Comparison of ENCODE assay signal across 19 mouse cellular contexts in the genomic region with DNA sequence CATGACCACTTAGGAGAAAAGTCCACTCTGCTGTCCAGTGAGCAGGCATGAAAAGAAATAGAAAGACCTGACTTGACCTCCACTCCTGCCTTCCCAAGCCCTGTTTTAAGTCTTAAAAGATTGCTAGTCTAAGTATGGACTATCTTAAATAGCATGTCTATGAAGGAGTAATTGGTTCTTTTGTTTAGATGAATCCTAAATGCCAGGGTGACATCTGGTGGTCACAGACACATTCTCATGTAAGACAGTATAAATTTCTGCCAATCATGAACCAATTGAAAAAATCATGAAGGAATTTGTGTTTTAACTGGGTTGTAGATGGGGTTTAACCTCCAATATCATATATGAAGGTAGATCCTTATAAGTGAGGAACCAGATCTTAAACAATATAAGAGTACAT. TPM values are rescaled to one million over a fixed set of nuclear protein-coding genes. Genes with fewer than 3 reads are reported as not detected.
A peak's percentile ranks its signal among the peaks of the same experiment; 100 is the strongest.
DNase-seq lines count a peak whose midpoint lies in the region; ATAC-seq and TF ChIP-seq lines count a peak whose summit lies in the region.
"Had no signal": no experiment of that assay in that cellular context is flagged by ENCODE, and none has a peak within 500 bp of the region (broad histone marks: within the 10 kb centered on the region; RNA-seq: fewer than 3 reads in every experiment).

No protein-coding gene starts in this region.

- no peak overlapping the region for H3K9ac ChIP-seq in forebrain, postnatal 0 days
- no peak overlapping the region for H3K9ac ChIP-seq in forebrain, embryonic 12.5 days
- H3K9ac ChIP-seq in midbrain, embryonic 15.5 days, result no peak overlapping the region
- H3K9ac ChIP-seq: heart, embryonic 12.5 days; limb, embryonic 12.5 days had no signal

- DNase-seq in forebrain, postnatal 0 days, result peak; percentile 56
- peak; percentile 28 for DNase-seq in kidney, postnatal 10 days
- DNase-seq in kidney, adult 18-20 months, result no peak
- DNase-seq in midbrain, embryonic 10.5 days (ENCODE audit: low spot score), result no peak
- DNase-seq in retina, postnatal 1 day, result peak; percentile 38
- DNase-seq in urinary bladder, postnatal 25 days (ENCODE audit: low spot score), result no peak
- DNase-seq: adrenal gland, postnatal 10 days; cerebellum, adult 9-11 months; gastrocnemius, postnatal 36 days; layer of hippocampus, postnatal 36 days had no signal

- no peaks in the 10 kb centered on the region for H3K27me3 ChIP-seq in forebrain, postnatal 0 days (ENCODE audit: insufficient read depth, low read length)
- H3K27me3 ChIP-seq in forebrain, embryonic 12.5 days, result no peaks in the 10 kb centered on the region
- H3K27me3 ChIP-seq in midbrain, embryonic 15.5 days (replicated peaks), result no peaks in the 10 kb centered on the region
- no peaks in the 10 kb centered on the region for H3K27me3 ChIP-seq in midbrain, embryonic 10.5 days (ENCODE audit: low read depth, poor library complexity, severe bottlenecking)
- H3K27me3 ChIP-seq: heart, embryonic 12.5 days; limb, embryonic 12.5 days had no signal

- no peaks in the 10 kb centered on the region for H3K9me3 ChIP-seq in forebrain, postnatal 0 days (ENCODE audit: low read length)
- H3K9me3 ChIP-seq in forebrain, embryonic 12.5 days, result no peaks in the 10 kb centered on the region
- H3K9me3 ChIP-seq in midbrain, embryonic 15.5 days, result no peaks in the 10 kb centered on the region
- no peaks in the 10 kb centered on the region for H3K9me3 ChIP-seq in midbrain, embryonic 10.5 days (replicated peaks)
- H3K9me3 ChIP-seq: heart, embryonic 12.5 days; limb, embryonic 12.5 days had no signal

- peak; percentile 45; the same call in 1 of the 2 replicates for ATAC-seq in forebrain, postnatal 0 days
- no peak for ATAC-seq in forebrain, embryonic 12.5 days (ENCODE audit: low FRiP score)
- peak; percentile 74 for ATAC-seq in midbrain, embryonic 15.5 days (replicated peaks)

- H3K27ac ChIP-seq in forebrain, postnatal 0 days (ENCODE audit: low read depth, low read length), result no peak overlapping the region
- H3K27ac ChIP-seq in forebrain, embryonic 12.5 days, result no peak overlapping the region
- H3K27ac ChIP-seq in midbrain, embryonic 15.5 days, result no peak overlapping the region
- no peak overlapping the region for H3K27ac ChIP-seq in midbrain, embryonic 10.5 days (replicated peaks)
- H3K27ac ChIP-seq: limb, embryonic 12.5 days; macrophage had no signal

- H3K4me1 ChIP-seq in forebrain, postnatal 0 days (ENCODE audit: insufficient read depth), result no peaks in the 10 kb centered on the region
- H3K4me1 ChIP-seq in forebrain, embryonic 12.5 days, result no peaks in the 10 kb centered on the region
- H3K4me1 ChIP-seq in midbrain, embryonic 15.5 days, result no peaks in the 10 kb centered on the region
- no peaks in the 10 kb centered on the region for H3K4me1 ChIP-seq in midbrain, embryonic 10.5 days
- H3K4me1 ChIP-seq: heart, embryonic 12.5 days; limb, embryonic 12.5 days had no signal

- H3K4me3 ChIP-seq in forebrain, postnatal 0 days (ENCODE audit: low read depth, low read length), result no peak overlapping the region
- no peak overlapping the region for H3K4me3 ChIP-seq in forebrain, embryonic 12.5 days (replicated peaks)
- no peak overlapping the region for H3K4me3 ChIP-seq in midbrain, embryonic 15.5 days
- no peak overlapping the region for H3K4me3 ChIP-seq in midbrain, embryonic 10.5 days
- H3K4me3 ChIP-seq: heart, embryonic 12.5 days; limb, embryonic 12.5 days had no signal

- H3K4me2 ChIP-seq in forebrain, postnatal 0 days (ENCODE audit: low read depth), result no peak overlapping the region
- no peak overlapping the region for H3K4me2 ChIP-seq in forebrain, embryonic 12.5 days
- H3K4me2 ChIP-seq in midbrain, embryonic 15.5 days, result no peak overlapping the region
- H3K4me2 ChIP-seq: heart, embryonic 12.5 days; limb, embryonic 12.5 days had no signal

- TF ChIP-seq CTCF in forebrain, postnatal 0 days (IDR thresholded peaks at IDR 0.05; ENCODE audit: low read depth), result peak; percentile 49

- no peaks in the 10 kb centered on the region for H3K36me3 ChIP-seq in forebrain, postnatal 0 days (ENCODE audit: insufficient read depth)
- no peaks in the 10 kb centered on the region for H3K36me3 ChIP-seq in forebrain, embryonic 12.5 days (replicated peaks)
- no peaks in the 10 kb centered on the region for H3K36me3 ChIP-seq in midbrain, embryonic 15.5 days (replicated peaks)
- H3K36me3 ChIP-seq in midbrain, embryonic 10.5 days, result no peaks in the 10 kb centered on the region
- H3K36me3 ChIP-seq: G1E; heart, embryonic 12.5 days; limb, embryonic 12.5 days had no signal

RNA-seq across cellular contexts. Expression of a gene that starts 31.7 kb away (rescaled TPM):
- total RNA-seq in forebrain, postnatal 0 days (2014; rRNA removed), result 0.05 TPM in 1 of 2 replicates, not detected in the other
- 0.16 and 0.22 TPM in 2 replicates for polyA plus RNA-seq in forebrain, postnatal 0 days (2015; fragmentation: Nextera tagmentation; extraction: Ambion mirVana)
- 0.20 and 0.42 TPM in 2 replicates for polyA plus RNA-seq in forebrain, embryonic 12.5 days (2016; fragmentation: Nextera tagmentation; extraction: Ambion mirVana)
- 0.35 and 0.61 TPM in 2 replicates for polyA plus RNA-seq in midbrain, embryonic 15.5 days (2015; fragmentation: Nextera tagmentation; extraction: Ambion mirVana)
- polyA plus RNA-seq in midbrain, embryonic 10.5 days (2016; fragmentation: Nextera tagmentation; extraction: Ambion mirVana), result 0.70 and 0.75 TPM in 2 replicates
- total RNA-seq: gastrocnemius, postnatal 36 days; hematopoietic stem cell, adult 5-6 weeks; monocyte, adult 5-6 weeks had no signal
- polyA plus RNA-seq: G1E; macrophage; small intestine, adult 2 months had no signal

Comparison
In these comparisons a context has a peak if more than half of its experiments do, and no peak if none do; other contexts are left out.
1. DNase-seq: peak in forebrain, postnatal 0 days (single experiment), kidney, postnatal 10 days (single experiment) and retina, postnatal 1 day (single experiment); none in kidney, adult 18-20 months (single experiment), midbrain, embryonic 10.5 days (single experiment) and urinary bladder, postnatal 25 days (single experiment).